Mouse (Mus musculus) spleen, postnatal 0 days (tissue): Measurements from ENCODE around the gene Guca1a. TPM values are rescaled to one million over a fixed set of nuclear protein-coding genes. Genes with fewer than 3 reads are reported as not detected.

Source experiments
- polyA plus RNA-seq: library from polyadenylated mRNA; unstranded; fragments of >200 nt; fragmentation: Nextera tagmentation; extraction: Ambion mirVana; gene quantifications from 2 replicates; pipeline ENCODE4 v1.2.1, GENCODE M21; 2015

Guca1a gene
- polyA plus RNA-seq: 2.3 and 3.3 TPM in 2 replicates

GRCm38 (mm10) chr17:47400451-47400850 lies at the start of gene Guca1a:
Gene Guca1a, minus strand, starts transcription at chr17:47400584.

GRCm38 (mm10) chr17:47436907-47437547 lies 36.6 kb upstream of the Guca1a start, which contains the start of gene 1700001C19Rik:
Gene 1700001C19Rik, minus strand, starts transcription at chr17:47437376.

GRCm38 (mm10) chr17:47436156-47436906 lies 35.9 kb upstream of the Guca1a start, which contains the start of gene AI661453:
Gene AI661453, plus strand, starts transcription at chr17:47436615.

GRCm38 (mm10) chr17:47385145-47385544 lies 15.2 kb downstream of the Guca1a start, which contains the start of gene Guca1b:
Gene Guca1b, plus strand, starts transcription at chr17:47385393.

GRCm38 (mm10) chr17:47368401-47369086 lies 31.8 kb downstream of the Guca1a start, which contains the start of gene Mrps10:
Gene Mrps10, plus strand, starts transcription at chr17:47368887.

Other genes with a start within 250 kb of the Guca1a start
- gene Mrps10, start 31.7 kb downstream of the Guca1a start, polyA plus RNA-seq: 52.1 and 52.7 TPM in 2 replicates
- 0.23 and 0.30 TPM in 2 replicates for gene Guca1b, start 15.2 kb downstream of the Guca1a start, polyA plus RNA-seq
- 0.37 and 0.50 TPM in 2 replicates for gene AI661453, start 36.0 kb upstream of the Guca1a start, polyA plus RNA-seq
- gene 1700001C19Rik, start 36.8 kb upstream of the Guca1a start, polyA plus RNA-seq: 0.24 and 0.26 TPM in 2 replicates
- 17.2 TPM in 2 replicates for gene Taf8, start 101.7 kb upstream of the Guca1a start, polyA plus RNA-seq
- 434 and 462 TPM in 2 replicates for gene Ccnd3, start 104.5 kb upstream of the Guca1a start, polyA plus RNA-seq
- gene Bysl, start 210.9 kb upstream of the Guca1a start, polyA plus RNA-seq: 14.0 and 15.8 TPM in 2 replicates
- 26.4 and 29.3 TPM in 2 replicates for gene Med20, start 211.0 kb upstream of the Guca1a start, polyA plus RNA-seq
- gene Gm20517, start 211.0 kb upstream of the Guca1a start, polyA plus RNA-seq: 1.8 and 2.0 TPM in 2 replicates
- gene Usp49, start 230.1 kb upstream of the Guca1a start, polyA plus RNA-seq: 5.6 and 5.7 TPM in 2 replicates